Mouse (Mus musculus) midbrain, embryonic 11.5 days (tissue): ENCODE measurements at regions not wholly inside any gene's neighbourhood (a gene's known extent, or its start where the extent isn't known, plus 50 kb on each side); places are given as distances from the start of the nearest gene placed in this dataset.
A peak's percentile ranks its signal among the peaks of the same experiment; 100 is the strongest.

Experiments
- ATAC-seq: fragments of 200-750 bp; cut with Nextera tagmentation; 2 replicates; pipeline ENCODE4 v1.8.0; 2017; ENCODE audit warnings: moderate TSS enrichment, moderate library complexity; ENCODE audit not compliant: low FRiP score
- DNase-seq: peaks from one replicate; pipeline ENCODE4 v3.0.0; 2015; ENCODE audit warnings: low spot score; ENCODE audit errors: missing footprints
- H3K27ac ChIP-seq: fragments of 300-500 bp; sonication (generic); 2 replicates; pipeline ENCODE4 v1.5.1; 2014; ENCODE audit warnings: low read depth, low read length
- H3K27me3 ChIP-seq: fragments of 300-500 bp; sonication (generic); 2 replicates; pipeline ENCODE4 v1.6.1; 2014; ENCODE audit warnings: mild to moderate bottlenecking, low read length, moderate library complexity, mixed read lengths; ENCODE audit not compliant: control insufficient read depth, insufficient read depth
- H3K36me3 ChIP-seq: fragments of 300-500 bp; sonication (generic); 2 replicates; pipeline ENCODE4 v1.6.1; 2014; ENCODE audit warnings: mild to moderate bottlenecking, low read length, moderate library complexity, mixed read lengths; ENCODE audit not compliant: control insufficient read depth, insufficient read depth
- H3K4me1 ChIP-seq: fragments of 300-500 bp; sonication (generic); 2 replicates; pipeline ENCODE4 v1.6.1; 2014; ENCODE audit warnings: low read length; ENCODE audit not compliant: control insufficient read depth, insufficient read depth
- H3K4me2 ChIP-seq: fragments of 300-500 bp; sonication (generic); 2 replicates; pipeline ENCODE4 v1.6.1; 2014; ENCODE audit warnings: mild to moderate bottlenecking, moderate library complexity
- H3K4me3 ChIP-seq: fragments of 300-500 bp; sonication (generic); 2 replicates; pipeline ENCODE4 v1.5.1; 2014; ENCODE audit warnings: low read depth, low read length
- H3K9ac ChIP-seq: fragments of 300-500 bp; sonication (generic); 2 replicates; pipeline ENCODE4 v1.6.1; 2014; ENCODE audit warnings: low read length
- H3K9me3 ChIP-seq: fragments of 300-500 bp; sonication (generic); 2 replicates; pipeline ENCODE4 v1.6.1; 2016; ENCODE audit warnings: low read length; ENCODE audit not compliant: control insufficient read depth
- WGBS: fragments of 180-500 bp; shearing (Covaris S2); extraction: QIAGEN DNeasy Blood & Tissue Kit; methylation state at CpG from one replicate; pipeline ENCODE4 v1.1.7; 2014; 5-methylcytosine and 5-hydroxymethylcytosine counted together

GRCm38 (mm10) chr6:6657928-6658500, 79.6 kb upstream of the Sem1 start:
- Histone ChIP-seq H3K4me1 (no peaks in the 10 kb centered on the region), H3K9me3 (no peaks in the 10 kb centered on the region), H3K4me2 (no peak overlapping the region), H3K27ac (no peak overlapping the region), H3K4me3 (no peak overlapping the region), H3K27me3 (no peaks in the 10 kb centered on the region), H3K36me3 (no peaks in the 10 kb centered on the region), H3K9ac (no peak overlapping the region)
- 59% methylated on average over 3 of the region's 3 CpGs for WGBS
- ATAC-seq (no peak), DNase-seq (no peak)

GRCm38 (mm10) chr6:6660072-6660471, 81.6 kb upstream of the Sem1 start:
- H3K27ac ChIP-seq, result no peak overlapping the region
- no peak overlapping the region for H3K9ac ChIP-seq
- WGBS, result 73% methylated on average over 5 of the region's 5 CpGs
- H3K27me3 ChIP-seq, result no peaks in the 10 kb centered on the region
- H3K4me2 ChIP-seq, result no peak overlapping the region
- ATAC-seq (no peak), DNase-seq (no peak)
- no peak overlapping the region for H3K4me3 ChIP-seq
- H3K36me3 ChIP-seq, result no peaks in the 10 kb centered on the region
- no peaks in the 10 kb centered on the region for H3K9me3 ChIP-seq
- no peaks in the 10 kb centered on the region for H3K4me1 ChIP-seq

- Histone ChIP-seq H3K4me2 (no peak overlapping the region), H3K27me3 (no peaks in the 10 kb centered on the region), H3K36me3 (no peaks in the 10 kb centered on the region), H3K9me3 (no peaks in the 10 kb centered on the region), H3K9ac (no peak overlapping the region), H3K4me1 (no peaks in the 10 kb centered on the region), H3K27ac (no peak overlapping the region), H3K4me3 (no peak overlapping the region)
- DNase-seq (no peak), ATAC-seq (no peak)
- WGBS, result 85% methylated on average over 5 of the region's 5 CpGs
Measured at GRCm38 (mm10) chr6:6666762-6667161, 88.3 kb upstream of the Sem1 start.

DNA sequence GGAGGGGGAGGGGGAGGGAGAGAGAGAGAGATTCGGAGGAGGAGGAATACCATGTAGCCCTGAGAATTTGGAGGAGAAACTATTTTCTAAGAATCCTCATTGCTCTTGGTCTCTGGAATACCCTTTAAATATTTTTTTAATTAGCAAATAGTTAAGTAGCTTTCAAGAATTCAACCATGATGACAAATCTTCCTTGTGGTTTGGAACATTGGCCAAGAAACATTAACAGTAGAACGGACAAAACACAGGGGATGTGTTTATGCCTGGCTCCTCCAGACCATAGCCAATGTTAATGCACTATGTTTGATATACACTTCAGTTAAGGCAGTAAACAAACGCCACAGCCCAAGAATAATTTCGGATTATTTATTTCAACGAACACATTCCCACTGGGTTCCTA, 110.8 kb upstream of the Sem1 start:
- WGBS, result 83% methylated on average over 5 of the region's 5 CpGs
- Histone ChIP-seq H3K4me2 (no peak overlapping the region), H3K27me3 (no peaks in the 10 kb centered on the region), H3K4me1 (no peaks in the 10 kb centered on the region), H3K4me3 (no peak overlapping the region), H3K27ac (no peak overlapping the region), H3K9me3 (no peaks in the 10 kb centered on the region), H3K9ac (no peak overlapping the region), H3K36me3 (no peaks in the 10 kb centered on the region)
- DNase-seq (no peak), ATAC-seq (no peak)

DNA sequence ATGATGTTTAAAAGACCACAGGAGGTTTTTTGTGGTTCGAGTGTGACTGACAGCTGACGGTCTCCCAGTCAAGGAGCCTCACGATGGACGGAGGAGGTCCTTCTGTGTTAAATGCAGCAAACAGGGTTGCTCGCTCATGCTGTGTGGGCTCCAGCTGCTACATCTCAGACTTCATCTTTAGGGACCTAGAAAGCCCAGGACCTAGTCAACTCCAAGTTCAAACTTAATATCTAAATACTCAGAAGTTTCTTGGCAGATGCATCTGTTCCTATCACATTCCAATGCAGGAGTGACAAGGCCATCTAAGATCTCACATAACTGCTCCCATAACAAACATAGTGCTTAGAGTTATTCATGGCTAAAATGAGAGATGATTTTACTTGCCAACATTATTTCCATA, 111.7 kb upstream of the Sem1 start:
- Histone ChIP-seq H3K9ac (no peak overlapping the region), H3K9me3 (no peaks in the 10 kb centered on the region)

DNA sequence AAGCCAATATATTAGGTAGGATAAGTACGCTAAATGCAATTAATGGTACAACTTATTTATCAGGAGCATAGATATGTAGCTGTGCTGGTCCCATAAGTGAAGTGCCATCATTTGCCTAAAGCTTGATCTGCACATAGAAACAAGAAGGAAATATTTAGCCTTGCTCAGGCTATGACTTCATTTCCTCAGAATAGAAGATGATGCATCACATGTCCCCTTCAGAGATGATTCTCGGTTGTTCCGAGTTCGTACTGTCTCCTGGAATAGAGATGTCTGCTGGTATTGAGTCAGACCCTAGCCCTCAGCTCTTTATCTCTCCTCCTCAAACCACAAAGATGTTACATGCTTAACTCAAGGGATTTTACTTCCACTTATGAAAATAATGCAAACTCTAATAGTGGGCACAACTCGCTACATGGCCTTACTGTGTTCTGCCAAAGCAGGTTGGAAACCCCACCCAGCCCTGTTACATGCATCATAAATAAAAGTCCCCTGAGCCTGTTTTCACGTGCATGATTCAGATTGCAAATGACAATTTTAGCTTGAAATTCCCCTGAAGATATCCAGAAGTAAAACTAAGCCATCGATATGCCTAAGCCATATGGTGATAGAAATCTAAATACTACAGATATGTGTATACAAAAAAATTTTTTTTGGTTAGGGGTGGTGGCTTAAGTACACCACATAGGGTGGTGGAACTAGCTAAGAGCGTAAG, 113.8 kb upstream of the Sem1 start:
- Histone ChIP-seq H3K4me2 (no peak overlapping the region), H3K4me1 (no peaks in the 10 kb centered on the region), H3K27me3 (no peaks in the 10 kb centered on the region), H3K4me3 (no peak overlapping the region), H3K9me3 (no peaks in the 10 kb centered on the region), H3K9ac (no peak overlapping the region), H3K27ac (no peak overlapping the region), H3K36me3 (no peaks in the 10 kb centered on the region)
- no peak for ATAC-seq
- DNase-seq, result no peak
- 90% methylated on average over 8 of the region's 8 CpGs for WGBS

More for the DNA sequence above, 111.7 kb upstream of the Sem1 start:
- no peak for ATAC-seq
- no peak overlapping the region for H3K4me3 ChIP-seq
- 78% methylated on average over 5 of the region's 5 CpGs for WGBS
- no peak for DNase-seq
- no peaks in the 10 kb centered on the region for H3K36me3 ChIP-seq
- no peaks in the 10 kb centered on the region for H3K4me1 ChIP-seq
- no peak overlapping the region for H3K4me2 ChIP-seq
- no peak overlapping the region for H3K27ac ChIP-seq
- no peaks in the 10 kb centered on the region for H3K27me3 ChIP-seq

- ATAC-seq (peak; percentile 89), DNase-seq (no peak)
- Histone ChIP-seq H3K27me3 (no peaks in the 10 kb centered on the region), H3K36me3 (no peaks in the 10 kb centered on the region), H3K4me2 (no peak overlapping the region), H3K9me3 (no peaks in the 10 kb centered on the region), H3K4me1 (no peaks in the 10 kb centered on the region), H3K9ac (no peak overlapping the region), H3K4me3 (no peak overlapping the region), H3K27ac (no peak overlapping the region)
- 72% methylated on average over 11 of the region's 11 CpGs for WGBS
Measured at GRCm38 (mm10) chr6:6695742-6696430, 117.4 kb upstream of the Sem1 start.

DNA sequence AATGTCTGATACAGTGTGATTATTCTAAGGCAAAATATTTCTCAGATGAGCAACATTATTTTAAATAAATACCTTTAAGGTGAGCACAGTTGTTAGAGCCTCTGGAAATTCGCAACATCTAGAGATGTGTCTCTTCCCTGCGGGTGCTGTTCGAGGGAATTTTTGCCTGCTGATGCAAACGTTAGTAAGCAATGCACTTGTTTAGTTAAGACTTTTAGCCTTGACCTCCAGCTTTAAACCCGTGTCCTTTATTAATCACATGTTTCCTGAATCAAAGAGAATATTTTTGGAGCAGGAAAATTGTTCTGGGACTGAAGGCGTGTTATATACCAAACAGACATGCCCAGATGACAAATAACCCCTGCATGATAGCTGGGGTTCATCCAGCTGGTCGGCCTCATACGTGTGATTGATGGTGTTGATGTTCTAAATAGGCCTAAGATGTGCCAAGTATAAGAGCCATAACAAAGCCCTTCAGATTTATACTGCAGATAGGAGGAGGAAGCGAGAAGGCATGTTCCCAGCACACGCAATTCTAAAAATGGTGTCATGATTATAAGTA, 119.0 kb upstream of the Sem1 start:
- ATAC-seq (no peak), DNase-seq (no peak)
- H3K4me2 ChIP-seq, result no peak overlapping the region
- H3K36me3 ChIP-seq, result no peaks in the 10 kb centered on the region
- 88% methylated on average over 10 of the region's 10 CpGs for WGBS
- no peak overlapping the region for H3K4me3 ChIP-seq
- H3K9ac ChIP-seq, result no peak overlapping the region
- no peaks in the 10 kb centered on the region for H3K4me1 ChIP-seq
- H3K27ac ChIP-seq, result no peak overlapping the region
- no peaks in the 10 kb centered on the region for H3K27me3 ChIP-seq
- H3K9me3 ChIP-seq, result no peaks in the 10 kb centered on the region

DNA sequence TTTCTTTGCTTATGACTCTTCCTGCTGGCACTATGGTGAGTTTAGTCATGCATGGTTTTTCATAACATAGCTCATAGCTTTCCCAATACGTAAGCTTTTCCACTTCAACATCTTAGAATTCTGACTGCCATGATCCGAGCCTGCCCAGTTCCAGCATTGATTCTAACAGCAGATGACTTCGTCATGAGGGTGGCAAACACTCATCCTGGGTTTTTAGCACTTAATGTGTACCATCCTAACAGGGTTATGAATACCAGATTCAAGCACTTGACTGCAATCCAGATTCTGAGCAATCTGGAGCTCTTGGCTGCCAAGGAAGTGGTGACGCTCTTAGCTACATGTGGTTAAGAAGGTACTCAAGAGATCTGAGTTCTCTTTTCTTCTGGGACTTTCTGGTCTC, 128.3 kb upstream of the Sem1 start:
- Histone ChIP-seq H3K4me2 (no peak overlapping the region), H3K4me3 (no peak overlapping the region), H3K27ac (no peak overlapping the region), H3K36me3 (no peaks in the 10 kb centered on the region), H3K27me3 (no peaks in the 10 kb centered on the region), H3K9me3 (no peaks in the 10 kb centered on the region), H3K9ac (no peak overlapping the region), H3K4me1 (no peaks in the 10 kb centered on the region)
- WGBS, result 87% methylated on average over 4 of the region's 4 CpGs
- ATAC-seq, result no peak
- no peak for DNase-seq
